Mouse (Mus musculus) cerebellum, postnatal 14 days (tissue): ENCODE data around the gene Mfng.

Source experiments
- DNase-seq, 2 experiments: peaks; one replicate each; pipeline ENCODE4 v3.0.0; 2021; ENCODE audit warnings: mixed read lengths in 2 of 2

Mfng gene

DNA sequence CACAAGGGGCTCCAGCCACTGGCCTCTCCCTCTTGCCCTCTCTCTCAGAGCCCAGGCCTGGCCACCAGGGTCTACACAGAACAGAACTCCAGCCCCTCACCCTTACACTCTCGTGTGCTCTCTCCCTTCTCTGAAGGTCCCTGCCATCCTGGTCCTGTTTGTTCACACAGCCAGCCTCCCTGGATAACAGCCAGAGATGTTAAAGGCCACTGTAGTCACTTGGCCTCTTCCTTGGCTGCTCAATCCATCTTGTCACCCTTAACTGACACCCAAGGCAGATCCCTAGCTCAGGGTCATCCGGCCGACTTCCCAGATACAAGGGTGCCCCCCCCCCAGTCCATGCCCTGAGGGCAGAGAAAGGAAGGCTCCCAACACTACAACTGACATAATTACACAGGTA is 18.0 kb downstream of the Mfng start:
- DNase-seq, result no peak

DNA sequence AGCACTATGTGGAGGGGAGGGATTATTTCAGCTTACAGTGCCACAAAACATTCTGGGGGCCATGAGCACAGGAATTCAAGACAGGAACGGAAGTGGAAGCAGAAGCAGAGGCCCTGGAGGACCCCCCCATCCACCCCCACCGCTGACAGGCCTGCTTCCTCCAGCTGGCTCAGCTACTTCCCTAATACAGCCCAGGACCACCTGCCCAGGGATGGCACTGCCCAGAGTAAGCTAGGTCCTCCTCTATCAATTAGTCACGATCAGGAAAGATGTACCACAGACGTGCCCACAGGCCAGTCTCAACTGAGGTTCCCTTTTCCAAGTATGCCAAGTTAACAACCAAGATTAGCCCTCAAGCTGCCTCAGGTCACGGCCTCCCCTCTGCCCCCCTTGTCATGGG is 19.1 kb downstream of the Mfng start:
- DNase-seq, result no peak

DNA sequence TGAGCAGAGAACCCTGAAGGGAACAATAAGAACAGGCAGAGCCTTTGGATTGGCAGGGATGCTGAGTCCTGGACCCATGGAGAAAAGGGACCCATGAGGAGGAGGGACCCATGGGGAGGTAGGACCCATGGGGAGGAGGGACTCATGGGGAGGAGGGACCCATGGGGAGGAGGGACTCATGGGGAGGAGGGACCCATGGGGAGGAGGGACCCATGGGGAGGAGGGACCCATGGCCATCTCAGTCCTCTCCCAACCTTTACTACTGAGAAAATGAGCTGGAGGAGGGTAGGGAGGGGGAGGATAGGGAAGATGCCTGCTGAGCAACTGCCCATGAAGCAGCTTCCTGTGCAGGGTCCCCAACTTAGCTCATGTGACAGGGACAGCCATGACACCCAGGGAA is 20.3 kb downstream of the Mfng start:
- DNase-seq, result no peak

DNA sequence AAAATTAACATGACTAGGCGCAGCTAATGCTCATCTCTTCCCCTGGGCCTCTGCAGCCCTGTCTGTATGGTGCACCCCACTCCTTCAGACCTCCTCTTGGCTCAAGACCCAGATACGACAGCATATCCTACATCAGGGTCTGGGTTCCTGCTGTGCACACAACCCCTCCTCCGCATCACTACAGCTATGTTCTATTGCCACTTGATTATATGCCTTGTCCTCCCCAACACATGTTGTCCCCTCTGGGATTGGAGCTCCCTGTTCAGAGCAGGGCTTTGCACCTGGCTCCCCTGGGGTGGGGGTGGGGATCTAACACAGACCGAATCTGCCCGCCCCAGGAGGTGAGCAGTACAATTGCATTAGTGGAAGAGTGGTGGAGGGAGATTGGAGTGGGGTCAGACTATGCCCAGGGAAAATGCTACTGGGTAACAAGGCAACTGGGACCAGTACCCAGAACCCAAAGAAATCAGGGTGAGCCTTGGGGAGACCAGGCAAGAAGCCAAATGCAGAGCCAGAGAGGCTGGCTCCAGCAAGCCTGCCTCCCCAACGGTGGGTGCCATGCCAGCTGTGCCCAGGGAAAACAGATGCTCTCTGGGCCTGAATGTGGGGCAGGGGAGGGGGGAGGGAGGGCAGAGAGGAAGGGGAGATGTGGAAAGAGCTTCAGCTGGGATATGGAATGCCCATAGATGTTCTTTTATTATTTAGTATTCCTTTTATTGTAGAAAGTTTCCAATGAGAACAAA is 22.5 kb downstream of the Mfng start:
- no peak for DNase-seq

DNA sequence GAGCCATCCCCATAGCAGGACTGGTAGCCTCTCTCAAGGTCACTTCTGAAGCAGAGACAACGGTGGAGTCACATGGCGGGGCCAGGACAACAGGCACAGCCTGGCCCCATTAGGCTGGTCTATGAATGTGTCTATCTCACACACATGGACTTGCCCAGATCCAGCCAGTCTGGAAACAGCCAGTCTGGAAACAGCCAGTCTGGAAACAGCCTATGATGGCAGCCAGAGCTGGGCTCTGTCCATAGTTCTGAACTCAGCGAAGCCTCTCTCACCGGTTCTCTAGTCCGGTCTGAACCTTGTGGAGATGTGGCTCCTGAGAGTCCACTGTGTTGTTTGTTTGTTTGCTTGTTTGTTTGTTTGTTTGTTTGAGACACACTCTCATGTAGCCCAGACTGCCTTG is 23.4 kb downstream of the Mfng start:
- DNase-seq, result no peak

DNA sequence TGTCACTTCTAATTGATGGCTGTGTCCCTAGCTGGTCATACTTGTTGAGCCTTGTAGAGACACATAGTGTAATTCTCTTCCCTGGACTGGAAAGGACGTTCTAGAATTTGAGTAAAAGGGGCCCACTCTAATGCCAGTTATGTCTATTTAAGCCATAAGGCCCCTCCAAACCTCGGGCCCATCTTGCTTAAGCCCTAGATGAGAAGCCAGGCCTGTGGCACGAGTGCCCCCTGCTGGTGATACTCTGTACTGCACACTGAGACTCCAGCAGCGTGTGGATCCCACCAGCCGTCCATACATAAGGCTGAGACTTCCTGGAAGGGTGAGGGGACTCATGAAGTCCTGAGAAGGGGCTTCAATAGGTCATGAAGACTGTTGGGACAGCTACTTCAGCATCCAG is 29.1 kb downstream of the Mfng start:
- DNase-seq, result peak; percentile 88 to 92

DNA sequence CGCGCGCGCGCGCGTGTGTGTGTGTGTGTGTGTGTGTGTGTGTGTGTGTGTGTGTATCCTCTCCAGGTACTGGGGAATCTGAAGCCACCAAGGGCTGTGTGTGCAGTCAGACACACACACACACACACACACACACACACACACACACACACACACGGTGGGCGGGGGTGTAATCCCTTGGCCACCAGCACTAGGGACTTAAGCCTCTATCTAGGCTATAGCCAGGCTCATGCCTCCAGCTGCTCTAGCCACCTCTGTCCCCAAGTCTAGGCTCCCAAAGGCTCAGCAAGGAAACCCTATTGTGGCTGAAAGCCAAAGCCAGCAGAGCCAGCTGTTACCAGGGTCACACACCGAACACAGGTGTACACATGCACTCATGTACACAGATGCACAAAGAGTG is 30.4 kb downstream of the Mfng start:
- no peak for DNase-seq

DNA sequence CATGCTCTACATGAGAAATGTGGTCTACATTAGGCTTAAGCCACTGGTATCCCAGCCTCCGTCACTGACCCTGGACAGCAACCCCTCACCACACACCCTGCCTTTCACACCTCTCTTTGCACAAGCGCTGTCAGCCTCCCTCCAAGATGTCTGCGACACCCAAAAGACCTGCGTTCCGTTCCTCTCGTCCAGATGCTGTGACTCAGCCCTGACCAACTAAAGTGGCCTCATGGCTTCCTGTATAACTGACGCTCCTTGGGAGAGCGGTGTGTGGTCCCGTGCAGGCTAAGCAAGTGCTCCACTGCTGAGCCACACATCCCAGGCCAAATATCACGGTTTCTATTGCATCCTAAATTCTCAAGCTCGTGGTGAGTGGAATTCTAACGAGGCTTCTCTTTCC is 32.6 kb downstream of the Mfng start:
- no peak for DNase-seq

DNA sequence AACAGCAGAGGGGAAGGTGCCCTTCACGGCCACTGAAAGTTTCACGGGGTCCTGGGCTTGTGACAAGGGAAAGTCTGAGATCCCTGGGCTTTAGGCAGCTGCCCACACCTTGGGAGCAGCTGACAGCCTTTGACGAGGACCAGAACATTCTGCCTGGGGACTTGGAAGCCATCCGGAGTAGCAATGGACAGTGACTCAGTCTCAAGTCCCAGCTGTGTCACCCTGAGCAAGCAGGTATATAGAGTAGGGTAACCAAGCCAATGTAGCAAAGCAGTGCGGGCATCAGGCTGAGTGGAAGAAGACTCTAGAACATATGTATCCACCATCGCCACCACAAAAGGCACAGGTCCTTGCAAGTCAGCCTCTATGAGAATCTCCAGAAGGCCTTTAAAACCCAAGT is 36.1 kb downstream of the Mfng start:
- no peak for DNase-seq

DNA sequence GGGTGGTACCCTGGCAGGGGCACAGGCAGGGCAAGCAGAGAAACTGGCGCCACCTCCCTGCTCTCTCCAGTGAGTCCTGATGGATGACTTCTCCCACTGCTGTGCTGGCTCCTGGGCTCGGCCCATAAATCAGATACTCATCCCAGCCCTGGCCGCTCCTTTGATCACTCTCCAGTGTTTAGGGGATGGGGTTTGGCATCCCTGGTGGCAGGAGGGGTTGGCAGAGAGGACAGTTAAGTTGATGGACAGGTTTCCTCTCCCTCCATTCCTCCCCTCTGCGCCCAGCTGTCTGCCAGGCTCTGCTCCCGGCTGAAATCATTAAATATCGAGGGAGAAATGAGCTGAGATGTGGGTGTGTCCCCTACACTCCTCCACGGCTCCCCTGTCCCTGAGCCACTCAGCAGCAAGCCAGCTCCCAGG is 36.6 kb downstream of the Mfng start:
- DNase-seq, result peak in 1 of 2 experiments; percentile 33

DNA sequence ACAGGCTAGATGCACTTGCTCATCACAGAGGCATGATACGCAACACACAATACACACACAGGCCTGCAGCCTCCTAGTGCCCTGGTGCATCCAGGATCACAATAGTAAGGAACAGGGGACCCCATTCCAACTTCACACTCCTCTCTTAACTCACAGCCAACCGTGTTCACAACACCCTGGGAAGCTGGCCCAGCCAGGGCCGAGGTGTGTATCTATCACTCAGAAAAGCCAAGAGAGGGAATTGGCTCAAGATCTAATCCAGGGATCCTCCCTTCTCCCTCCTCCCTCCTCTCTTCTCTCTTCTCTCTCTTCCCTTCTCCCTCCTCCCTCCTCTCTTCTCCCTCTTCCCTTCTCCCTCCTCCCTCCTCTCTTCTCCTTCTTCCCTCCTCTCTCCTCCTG is 37.1 kb downstream of the Mfng start:
- no peak for DNase-seq

DNA sequence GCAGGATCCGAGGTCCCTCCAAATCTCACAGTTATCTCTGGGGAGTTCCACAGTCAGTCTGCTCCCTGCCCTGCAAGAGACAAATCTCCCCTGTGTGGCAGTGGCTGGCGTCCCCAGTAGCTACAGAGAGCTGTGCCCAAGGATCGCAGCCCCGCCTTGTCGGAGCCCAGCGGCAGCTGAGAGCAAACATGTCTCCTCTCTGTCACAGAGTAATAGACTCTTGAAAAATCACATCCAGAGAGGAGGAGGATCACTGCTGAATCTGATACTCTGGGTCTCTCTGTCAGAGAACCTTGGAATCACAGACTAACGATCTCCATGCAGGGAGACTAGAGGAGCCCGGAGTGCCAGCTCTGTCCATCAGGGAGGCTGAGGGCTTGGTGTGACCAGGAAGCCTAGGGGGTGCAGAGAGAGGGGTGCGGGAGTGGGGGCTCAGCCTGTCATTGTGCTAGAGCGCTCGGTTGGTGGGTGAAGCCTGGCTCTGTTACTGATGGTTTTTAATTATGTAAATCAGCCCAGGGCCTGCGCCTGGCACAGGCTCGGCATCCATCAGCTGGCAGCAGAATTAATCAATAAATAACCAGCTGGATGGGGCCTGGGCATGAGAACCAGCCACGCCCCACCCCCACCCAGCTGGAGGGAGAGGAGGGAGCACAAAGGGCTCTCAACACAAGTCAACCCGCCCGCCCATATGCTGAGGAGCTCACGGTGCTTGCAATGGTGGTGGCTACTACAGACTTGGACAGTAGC is 37.7 kb downstream of the Mfng start:
- peak; percentile 40 to 69 for DNase-seq

DNA sequence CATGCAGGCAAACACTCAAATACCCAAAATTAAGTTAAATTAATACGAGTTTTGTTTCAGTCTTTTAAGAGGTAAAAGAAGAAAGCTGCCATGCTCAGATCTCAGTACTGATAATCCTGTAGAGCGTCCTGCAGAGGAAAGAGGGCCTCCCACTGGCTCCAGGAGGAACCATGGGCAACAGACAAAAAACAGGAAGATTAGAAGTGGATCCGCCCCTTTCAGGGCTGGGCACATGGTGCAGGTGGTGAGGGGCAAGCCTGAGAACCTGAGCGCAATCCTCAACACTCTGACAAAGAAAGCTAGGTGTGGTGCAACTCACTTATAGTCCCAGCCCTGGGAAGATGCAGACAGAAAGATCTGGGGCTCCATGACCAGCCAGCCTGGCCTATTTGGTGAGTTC is 41.4 kb downstream of the Mfng start:
- DNase-seq, result no peak

DNA sequence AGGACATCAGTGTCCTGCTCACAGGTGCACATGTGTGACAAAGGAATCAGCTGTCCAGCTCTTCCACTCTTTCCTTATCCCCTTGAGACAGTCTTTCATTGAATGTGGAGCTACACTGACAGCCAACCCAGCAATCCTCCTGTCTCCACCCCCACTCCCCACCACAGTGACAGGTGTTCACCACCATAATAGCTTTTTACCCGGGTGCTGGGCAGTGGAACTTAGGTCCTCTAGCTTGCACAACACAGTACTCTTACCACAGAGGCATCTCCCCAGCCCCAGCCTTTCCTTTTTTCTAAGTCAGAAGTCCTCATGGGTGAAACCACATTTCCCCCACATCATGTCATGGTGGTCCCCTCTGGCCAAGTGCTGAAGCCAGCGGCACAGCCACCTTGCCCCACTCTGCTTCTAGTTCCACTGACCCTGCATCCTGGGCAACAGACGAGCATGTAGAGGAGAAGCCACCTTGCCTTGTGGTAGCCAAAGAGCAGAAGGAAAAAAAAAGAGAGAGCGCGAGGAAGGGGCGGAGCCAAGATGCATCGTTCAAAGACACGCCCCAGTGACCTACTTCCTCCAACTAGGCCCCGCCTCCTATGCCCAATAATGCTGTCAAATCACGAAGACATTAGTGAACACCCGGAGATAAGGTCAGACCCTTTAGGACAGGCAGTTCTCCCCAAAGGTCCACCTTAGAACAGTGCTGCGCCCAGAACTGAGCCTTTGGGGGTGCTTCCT is 42.8 kb downstream of the Mfng start:
- no peak for DNase-seq

DNA sequence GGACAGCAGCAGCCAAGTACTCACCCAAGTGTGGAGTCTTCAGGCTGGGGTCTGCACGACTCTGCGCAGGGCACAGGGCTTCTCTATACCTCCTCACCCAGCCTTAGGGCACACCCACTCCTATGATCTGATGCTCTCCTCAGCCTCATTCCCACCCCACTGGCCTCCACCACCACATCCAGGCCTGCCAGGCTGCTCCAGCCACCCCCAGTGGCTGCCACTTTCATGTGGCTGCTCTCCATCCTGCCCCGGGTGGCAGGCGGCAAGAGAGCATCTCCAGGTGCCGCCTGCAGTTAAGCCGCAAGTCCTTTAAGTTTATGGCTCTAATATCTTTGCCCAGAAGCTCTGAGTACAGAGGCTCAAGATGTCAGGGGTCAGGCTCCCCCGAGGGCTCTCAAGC is 46.6 kb downstream of the Mfng start:
- DNase-seq, result no peak

DNA sequence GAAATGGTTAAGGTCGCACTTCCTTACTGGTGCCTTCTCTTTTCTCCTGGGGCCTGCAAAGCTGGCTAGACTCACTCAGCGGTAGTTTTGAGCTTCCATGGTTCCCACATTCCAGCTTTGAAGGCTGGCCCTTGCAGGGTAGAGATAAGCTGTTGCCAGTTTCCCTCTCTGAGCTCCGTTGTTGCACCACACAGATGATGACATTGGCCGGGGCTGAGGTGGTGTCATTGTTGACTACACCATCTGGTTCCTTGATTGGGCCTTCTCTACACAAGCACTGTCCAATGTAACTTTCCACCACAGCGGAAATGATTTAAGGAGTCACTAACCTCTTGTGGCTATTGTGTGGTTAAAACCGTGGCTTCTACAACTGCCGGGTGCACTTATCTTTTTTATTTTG is 52.7 kb downstream of the Mfng start:
- DNase-seq, result no peak

DNA sequence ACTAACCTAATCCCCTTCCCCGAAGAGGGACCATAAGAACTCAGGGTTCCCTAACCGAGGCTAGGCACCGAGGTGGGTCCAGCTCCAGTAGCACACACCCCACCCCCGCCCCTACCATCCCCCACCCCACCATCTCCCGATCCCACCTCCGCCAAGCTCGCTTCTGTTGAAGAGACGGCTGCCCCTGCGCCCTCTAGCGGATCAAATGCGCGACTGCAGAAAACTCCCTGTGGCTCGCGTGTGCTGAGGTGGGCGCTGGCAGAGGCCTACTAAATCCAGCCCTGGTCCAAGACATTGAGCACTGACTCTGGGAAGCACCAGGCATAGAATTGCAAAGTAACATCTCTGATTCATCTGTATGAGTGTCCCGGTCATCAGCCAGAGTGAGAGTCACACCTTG is 53.2 kb downstream of the Mfng start:
- peak; percentile 82 to 89 for DNase-seq

DNA sequence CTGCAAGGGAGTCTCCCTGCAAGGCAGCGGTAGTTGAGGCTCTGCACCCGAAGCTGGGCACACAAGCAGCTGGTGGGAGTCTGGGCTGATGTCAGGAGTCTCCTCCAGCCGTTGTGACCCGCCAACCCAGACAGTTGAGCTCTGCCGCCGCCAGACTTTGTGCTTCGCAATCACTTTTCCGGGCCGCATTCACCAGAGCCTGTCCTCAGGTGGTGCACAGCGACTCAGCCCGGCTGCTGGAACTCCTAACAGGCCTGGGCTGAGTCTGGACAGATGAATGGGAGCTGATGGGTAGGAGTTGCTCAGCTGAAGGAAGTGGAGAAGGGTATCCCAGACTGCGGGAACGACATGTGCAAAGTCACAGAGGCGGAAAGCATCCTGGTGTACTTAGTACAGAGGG is 53.9 kb downstream of the Mfng start:
- DNase-seq, result no peak

DNA sequence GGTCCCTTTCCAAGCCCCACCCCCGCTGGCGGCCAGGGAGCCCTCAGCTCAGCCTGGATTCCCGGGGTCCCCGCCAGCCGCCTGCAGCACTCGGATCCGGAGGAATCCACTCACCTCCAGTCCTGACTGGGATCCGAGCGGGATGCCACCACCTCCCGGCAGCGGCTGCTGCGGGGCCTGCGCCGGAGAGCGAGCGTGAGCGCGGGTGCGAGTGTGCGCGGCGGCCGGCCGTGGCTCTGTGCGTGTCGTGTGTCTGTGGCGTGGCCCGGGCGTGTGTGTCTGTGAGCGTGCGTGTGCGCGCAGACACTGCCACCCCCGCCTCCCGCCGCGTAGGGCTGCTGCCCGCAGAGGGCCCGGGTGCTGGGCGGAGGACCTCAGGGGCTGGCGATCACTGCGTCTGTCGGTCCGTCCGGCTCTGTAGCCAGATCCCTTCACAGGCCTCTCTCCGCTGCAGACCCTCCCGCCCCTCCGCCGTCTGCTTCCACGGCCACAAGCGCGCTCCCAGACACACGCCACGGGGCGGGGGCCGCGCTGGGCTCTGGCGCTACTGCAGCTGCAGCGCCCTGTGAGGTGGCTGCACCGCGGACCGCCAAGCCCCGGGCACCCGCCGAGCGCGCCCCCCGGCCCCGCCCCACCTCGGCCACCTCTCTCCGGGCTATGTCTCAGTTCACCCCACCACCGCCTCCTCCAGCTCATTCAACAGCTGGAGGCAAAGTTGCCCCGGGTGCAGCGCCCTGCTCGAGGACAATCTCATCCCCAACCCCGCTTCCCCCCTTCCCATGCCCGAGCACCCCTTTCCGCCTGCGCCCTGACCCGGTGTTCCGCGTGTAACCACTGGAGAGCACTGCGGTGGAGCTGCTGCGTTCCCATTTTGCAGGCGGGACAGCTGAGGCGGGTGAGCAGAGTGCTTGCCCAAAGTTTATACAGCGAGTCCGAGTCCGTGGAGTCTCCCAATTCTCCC is 54.7 kb downstream of the Mfng start, which contains the start of gene Elfn2:
Elfn2 (minus strand) TSS at position 482 of the 961 bp plus-strand sequence.
- peak; percentile 37 to 50 for DNase-seq

DNA sequence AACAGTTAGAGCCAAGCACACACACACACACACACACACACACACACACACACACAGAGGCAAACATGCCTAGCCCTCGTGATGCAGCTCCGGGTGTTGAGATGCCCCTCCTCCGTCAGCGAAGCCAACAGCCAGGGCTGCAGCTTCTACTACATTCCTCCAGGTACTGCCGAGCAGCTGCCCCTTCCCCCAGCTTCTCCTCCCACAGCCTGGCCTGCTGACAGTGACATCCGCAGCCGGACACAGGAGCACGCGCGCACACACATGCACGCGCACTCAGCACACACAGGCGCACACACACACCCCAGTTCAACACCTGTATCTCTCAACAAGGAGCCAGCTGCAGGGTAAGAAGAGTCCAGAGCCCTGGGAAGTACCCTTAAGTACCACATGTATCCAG is 56.3 kb downstream of the Mfng start:
- no peak for DNase-seq

DNA sequence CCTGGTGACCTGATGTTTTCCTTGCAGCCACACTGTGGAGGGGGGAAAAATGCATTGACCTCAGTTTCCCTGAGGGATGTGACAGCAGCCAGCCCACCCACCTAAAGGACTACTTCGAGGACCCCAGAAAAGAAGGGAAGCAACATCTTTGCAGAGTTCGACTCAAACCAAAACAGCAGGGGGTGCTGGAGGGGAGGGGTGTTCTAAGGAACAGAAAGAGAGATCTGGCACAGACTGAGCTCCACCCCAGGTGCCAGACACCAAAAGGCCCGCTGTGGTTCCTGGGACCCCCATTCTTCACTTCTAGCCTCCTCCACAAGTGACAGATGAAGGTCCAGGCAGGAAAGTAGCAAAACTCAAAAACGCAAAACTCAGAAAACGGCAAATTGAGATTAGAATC is 57.4 kb downstream of the Mfng start:
- DNase-seq, result no peak

DNA sequence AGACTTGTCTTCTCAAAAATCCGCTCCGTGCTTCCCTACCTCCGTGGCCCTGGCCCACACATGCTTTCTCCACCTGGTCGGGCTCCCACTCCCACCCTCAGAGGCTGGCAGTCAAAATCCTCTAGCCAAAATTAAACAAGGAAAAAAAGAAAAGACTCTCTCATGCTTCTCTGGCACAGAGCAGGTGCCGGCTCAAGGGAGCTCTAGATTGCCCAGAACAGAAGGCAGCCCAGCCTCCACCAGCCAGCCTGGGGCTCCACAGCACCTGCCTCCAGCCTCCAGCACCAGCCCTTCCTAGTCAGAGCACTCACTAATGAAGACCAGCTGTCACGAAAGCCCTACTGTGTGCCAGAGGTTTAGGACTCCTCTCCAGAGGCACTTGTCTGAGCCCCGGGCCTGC is 59.5 kb downstream of the Mfng start:
- DNase-seq, result no peak
